Mouse (Mus musculus): Measurements from ENCODE around the gene Wdfy2.
A peak's percentile ranks its signal among the peaks of the same experiment; 100 is the strongest.

The Wdfy2 gene

GRCm38 (mm10) chr14:62935361-62935760, 97.9 kb downstream of the Wdfy2 start:
- no peak for DNase-seq (ENCODE audit: low spot score in 2 of 2)

DNA sequence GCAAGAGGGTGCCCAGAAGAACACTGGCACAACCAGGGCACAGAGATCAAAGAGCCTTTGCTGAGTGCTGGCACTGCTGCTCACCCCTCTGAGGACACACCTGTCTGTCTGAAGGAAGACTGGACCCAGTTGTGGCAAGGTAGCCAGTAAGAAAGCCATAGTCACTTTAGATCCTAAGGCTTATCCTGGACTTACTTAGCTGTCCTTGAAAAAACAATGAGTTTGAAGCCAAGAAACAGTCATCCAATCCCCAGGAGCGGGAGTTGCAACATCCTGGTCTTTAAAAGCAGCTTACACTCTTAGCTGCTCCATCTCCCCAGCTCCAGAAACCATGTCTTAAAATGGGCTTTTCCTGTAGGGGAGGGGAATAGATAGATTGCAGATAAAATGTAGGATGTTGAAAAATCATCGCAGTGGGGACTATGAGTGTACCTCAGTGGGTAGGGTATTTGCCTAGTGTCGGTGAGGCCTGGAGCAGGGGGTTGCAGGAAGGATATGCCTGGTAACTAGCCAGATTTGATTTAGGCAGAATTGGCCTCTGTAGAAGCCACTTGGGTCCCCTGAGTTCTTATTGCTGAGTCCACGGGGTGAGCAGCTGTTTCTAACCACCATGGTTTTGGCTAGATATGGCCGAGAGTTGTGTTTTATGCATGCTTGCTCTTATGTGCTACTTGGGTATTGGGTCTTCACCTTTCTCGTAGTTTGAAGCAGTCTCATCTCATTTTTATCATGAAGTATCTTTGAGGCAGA, 99.3 kb downstream of the Wdfy2 start:
- DNase-seq (ENCODE audit: low spot score in 2 of 2) = no peak

GRCm38 (mm10) chr14:62937675-62938074, 100.2 kb downstream of the Wdfy2 start:
- DNase-seq (ENCODE audit: low spot score in 2 of 2) = peak; percentile 6 to 22

GRCm38 (mm10) chr14:62939435-62939834, 102.0 kb downstream of the Wdfy2 start:
- no peak for DNase-seq (ENCODE audit: low spot score in 2 of 2)

DNA sequence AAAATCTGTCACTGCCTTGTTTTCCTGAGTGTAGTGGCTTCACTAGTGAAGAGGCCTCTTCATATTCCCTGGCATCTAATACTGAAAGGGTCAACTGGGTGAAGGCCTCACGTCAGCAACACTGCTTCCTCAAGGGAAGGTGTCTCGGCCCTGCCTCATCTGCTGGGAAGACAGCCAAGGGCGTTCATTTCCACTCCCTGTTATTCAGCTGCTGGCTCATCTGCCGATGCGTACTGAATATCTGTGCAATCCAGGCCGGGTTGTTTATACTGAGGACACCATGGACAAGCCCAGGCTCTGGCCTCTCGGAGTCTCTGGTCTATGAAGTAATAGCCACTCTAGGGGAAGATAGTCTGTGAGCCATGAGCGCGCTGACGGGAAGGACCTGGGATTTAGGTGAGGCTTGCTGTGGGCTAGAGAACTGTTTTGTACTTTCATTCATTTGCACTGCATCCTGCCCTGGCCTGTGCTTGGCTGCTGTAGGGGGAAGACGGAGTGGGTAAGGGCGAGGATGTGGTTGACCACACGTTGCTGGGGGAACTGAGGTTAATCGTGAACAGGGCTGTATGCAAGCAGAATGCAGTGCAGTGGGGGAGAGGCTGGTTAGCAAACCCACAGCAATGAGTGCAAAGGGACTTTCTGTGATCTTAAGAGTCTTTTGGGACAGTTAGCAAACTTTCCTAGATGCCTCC, 103.1 kb downstream of the Wdfy2 start:
- peak in 1 of 2 experiments; percentile 6 for DNase-seq (ENCODE audit: low spot score in 2 of 2)

GRCm38 (mm10) chr14:62946794-62947193, 109.3 kb downstream of the Wdfy2 start:
- no peak for DNase-seq (ENCODE audit: low spot score in 2 of 2)

GRCm38 (mm10) chr14:62956091-62956490, 118.6 kb downstream of the Wdfy2 start:
- no peak for DNase-seq (ENCODE audit: low spot score in 2 of 2)

GRCm38 (mm10) chr14:62963632-62964031, 126.2 kb downstream of the Wdfy2 start:
- no peak for DNase-seq (ENCODE audit: low spot score in 2 of 2)

DNA sequence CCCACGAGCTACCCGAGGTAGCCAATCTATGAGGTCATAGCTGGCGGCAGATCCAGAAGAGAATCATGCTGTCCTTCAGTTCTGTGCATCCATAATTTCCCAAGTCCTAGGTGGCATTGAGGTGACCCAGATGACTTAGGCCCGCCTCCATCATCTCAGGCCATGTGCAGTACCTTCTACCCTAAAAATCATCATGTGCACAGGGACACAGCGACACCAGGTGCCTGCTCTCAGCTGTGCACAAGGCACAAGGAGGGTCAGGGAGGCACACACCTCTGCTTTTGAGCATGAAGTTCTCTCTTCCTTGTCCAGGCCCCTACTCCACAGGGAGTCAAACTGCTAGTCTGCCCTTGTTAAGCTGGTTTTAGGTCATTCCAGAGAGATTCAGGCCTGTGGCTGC, 127.9 kb downstream of the Wdfy2 start:
- DNase-seq (ENCODE audit: low spot score in 2 of 2) = no peak

DNA sequence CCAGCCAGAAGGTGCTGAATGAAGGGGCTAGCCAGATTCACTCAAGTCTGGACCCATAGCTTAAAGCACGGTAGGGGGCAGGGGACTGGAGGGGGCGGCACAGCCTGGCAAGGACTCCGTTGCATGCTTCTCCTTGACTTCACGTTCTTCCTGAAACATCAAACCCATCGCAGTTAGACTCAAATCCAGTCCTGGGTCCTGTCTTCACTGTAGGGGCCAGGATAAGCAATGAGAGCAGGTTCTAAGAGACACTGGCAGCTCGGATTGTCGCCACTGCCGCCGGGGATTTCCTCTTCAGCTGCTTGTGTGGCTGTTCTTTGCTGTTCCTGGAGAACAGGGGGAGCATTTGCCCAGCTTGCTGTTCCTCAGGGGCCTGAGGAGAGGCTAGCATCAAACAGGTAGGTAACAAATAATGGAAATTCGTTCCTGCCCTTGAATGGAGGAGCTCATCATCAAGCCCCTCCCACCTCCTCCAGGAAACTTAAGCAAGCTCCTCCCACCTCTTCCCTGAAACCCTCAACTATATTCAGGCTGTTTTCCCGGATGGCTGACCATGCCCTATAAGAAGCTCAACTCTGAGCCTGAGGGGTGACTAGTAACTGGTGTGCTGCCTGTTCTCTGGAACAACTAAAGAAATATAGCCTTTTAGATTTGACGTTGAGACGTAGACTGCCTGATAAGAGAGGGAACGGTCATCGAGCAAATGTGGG, 128.5 kb downstream of the Wdfy2 start:
- no peak for DNase-seq (ENCODE audit: low spot score in 2 of 2)

GRCm38 (mm10) chr14:62975046-62975445, 137.6 kb downstream of the Wdfy2 start:
- peak; percentile 61 to 69 for DNase-seq (ENCODE audit: low spot score in 2 of 2)

DNA sequence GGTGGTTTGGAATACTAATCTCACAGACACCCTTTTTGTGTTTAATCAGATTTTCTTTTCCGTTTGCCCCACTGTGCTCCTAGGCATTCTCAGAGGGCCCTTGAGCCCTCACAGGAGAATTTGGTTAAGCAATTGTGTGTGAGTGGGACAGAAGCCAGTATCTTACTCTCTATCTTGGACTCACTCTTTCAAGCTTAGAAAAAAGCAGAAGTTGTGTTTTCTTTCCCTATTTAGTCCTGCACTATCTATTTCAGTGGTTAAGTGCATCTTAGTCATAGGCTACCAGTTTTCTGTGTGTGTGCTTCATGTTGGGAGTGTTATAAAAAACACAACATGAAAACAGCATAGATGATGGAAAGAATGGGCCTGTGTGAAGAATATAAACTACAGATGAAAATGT, 142.3 kb downstream of the Wdfy2 start:
- DNase-seq (ENCODE audit: low spot score in 2 of 2) = no peak

DNA sequence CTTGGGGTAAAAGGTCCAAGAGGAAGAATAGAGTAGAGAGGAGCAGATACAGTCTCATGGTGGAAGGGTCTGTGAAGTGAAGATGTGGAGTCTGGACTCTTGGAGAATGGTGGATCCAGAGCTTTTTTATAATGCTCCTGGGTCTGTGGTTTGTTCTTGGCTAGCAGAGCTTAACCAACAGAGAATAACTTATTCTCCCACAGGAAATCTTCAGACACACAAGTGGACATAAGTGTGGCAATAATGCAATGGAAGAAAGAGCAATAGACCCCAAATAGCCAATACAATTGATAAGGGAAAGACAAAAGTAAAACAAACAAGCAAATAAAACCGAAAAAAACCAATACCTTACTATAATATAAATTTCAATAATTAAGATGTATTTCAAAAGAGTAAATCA, 146.9 kb downstream of the Wdfy2 start, which contains the start of gene Defb48:
TSS of gene Defb48 (minus strand) at position 101 of the 400 bp plus-strand sequence.
- no peak for DNase-seq (ENCODE audit: low spot score in 2 of 2)

DNA sequence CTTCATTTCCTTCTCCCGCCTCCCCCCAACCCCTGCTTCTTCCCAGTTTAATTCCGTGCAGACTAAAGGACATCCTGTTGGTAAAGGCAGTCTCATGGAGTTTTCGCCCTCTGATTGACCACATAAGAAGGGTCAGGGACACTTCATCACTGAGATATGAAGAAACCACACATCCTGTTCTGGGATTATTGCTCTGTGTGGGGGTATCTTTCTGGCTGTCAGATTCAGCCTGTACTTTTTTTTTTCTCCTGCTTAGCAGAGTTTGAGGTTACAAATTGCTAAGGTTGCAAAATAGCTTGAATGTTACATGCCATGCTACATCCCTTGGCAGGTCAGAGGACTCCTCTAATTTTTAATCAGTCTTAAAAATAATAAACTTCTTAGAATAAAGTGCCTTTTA, 153.8 kb downstream of the Wdfy2 start:
- DNase-seq (ENCODE audit: low spot score in 2 of 2) = no peak

DNA sequence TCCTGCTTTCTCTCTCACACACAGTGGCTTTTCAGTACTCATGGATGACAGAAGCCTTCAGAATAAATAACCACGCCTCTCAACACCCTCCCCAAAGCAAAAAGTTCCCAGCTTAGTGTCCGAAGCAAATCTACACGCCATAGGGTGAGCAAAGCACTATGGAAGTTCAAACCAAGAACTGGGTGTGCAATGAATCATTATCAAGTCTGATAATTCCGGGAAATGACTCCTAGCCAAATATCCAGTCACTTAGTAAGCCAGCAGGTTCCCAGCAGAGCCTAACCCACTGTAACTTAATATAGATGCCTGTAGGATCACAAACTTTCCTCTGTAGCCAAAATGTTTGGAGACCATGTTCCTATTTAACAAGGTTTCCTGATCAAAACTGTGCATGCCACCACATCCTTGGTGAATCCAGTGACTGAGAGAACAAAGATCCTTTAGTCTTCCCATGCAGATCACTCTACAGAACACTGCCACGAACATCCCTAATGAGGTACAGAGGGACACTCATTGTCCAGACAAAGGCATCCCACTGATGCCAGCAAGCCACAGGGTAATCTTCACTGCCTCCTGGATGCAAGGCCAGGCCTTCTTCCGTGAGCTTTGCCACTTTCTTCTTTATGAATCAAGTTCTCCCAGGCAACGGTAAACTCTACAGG, 154.5 kb downstream of the Wdfy2 start:
- DNase-seq (ENCODE audit: low spot score in 2 of 2) = no peak

DNA sequence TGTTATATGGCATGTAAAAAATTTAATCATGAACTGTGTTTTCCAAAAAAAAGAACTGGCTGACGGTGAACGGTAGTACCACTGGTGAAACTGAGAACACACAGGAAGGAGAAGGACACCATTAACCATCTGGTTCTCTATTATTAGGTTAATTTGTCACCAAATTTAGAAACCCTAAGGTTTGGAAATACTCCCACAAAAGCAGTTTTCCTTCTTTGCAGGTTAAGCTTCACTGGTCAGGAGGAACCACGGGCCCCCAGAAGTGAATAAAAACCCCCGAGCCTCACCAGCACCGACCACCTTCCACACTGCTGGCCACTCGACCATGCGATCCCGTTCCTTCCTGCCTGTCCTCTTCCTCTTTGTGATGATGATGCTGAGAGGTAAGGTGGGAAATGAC, 160.3 kb downstream of the Wdfy2 start, which contains the start of gene Defb47:
TSS of gene Defb47 (plus strand) at position 301 of the 400 bp plus-strand sequence.
- DNase-seq (ENCODE audit: low spot score in 2 of 2) = no peak

GRCm38 (mm10) chr14:62998977-62999376, 161.5 kb downstream of the Wdfy2 start:
- no peak for DNase-seq (ENCODE audit: low spot score in 2 of 2)

GRCm38 (mm10) chr14:63002588-63002987, 165.1 kb downstream of the Wdfy2 start:
- no peak for DNase-seq (ENCODE audit: low spot score in 2 of 2)
